In the genomic region with DNA sequence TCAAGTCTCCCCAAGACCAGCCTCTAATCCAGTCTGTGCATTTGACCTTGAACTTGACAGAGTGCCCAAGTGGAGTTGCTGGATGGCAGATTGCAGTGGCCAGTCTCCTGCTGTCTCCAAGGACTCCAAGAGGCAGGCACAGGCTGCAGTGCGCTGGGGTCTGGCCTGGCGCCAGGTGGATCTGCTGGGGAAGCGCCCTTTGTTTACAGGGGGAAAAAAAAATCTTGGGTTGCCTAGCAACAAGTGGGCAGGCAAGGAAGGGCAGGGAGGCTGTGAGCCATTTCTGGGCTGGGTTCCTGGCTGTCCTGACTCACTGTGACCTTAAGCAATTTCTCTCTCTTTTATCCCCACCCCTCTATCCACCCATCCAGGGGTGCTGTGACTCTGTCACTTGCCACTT, we compare ENCODE assay signal across 8 mouse cellular contexts. TPM values are rescaled to one million over a fixed set of nuclear protein-coding genes. Genes with fewer than 3 reads are reported as not detected.
DNase-seq lines count a peak whose midpoint lies in the region; ATAC-seq and TF ChIP-seq lines count a peak whose summit lies in the region.

No protein-coding gene starts in this region.

- no peak overlapping the region for H3K4me2 ChIP-seq in forebrain, embryonic 16.5 days (ENCODE audit: low read length)
- H3K4me2 ChIP-seq in liver, embryonic 15.5 days: no peak overlapping the region
- H3K4me2 ChIP-seq in neural tube, embryonic 13.5 days: no peak overlapping the region

- no peak overlapping the region for H3K27ac ChIP-seq in ES-E14 (ENCODE audit: insufficient read depth, low read depth, low read length, poor library complexity, severe bottlenecking)
- H3K27ac ChIP-seq in forebrain, embryonic 16.5 days (ENCODE audit: low read length): peak overlapping the region; percentile 49; the same call in 1 of the 2 replicates
- peak overlapping the region; percentile 4; the same call in 1 of the 2 replicates for H3K27ac ChIP-seq in liver, embryonic 15.5 days (replicated peaks)
- H3K27ac ChIP-seq in neural tube, embryonic 13.5 days (replicated peaks): peak overlapping the region; percentile 72

- no peak overlapping the region for H3K4me3 ChIP-seq in ES-E14 (ENCODE audit: insufficient read depth in 1 of 2, low read depth in 1 of 2, low read length in 2 of 2, poor library complexity in 1 of 2, severe bottlenecking in 1 of 2)
- H3K4me3 ChIP-seq in forebrain, embryonic 16.5 days (replicated peaks; ENCODE audit: low read length): no peak overlapping the region
- no peak overlapping the region for H3K4me3 ChIP-seq in liver, embryonic 15.5 days (replicated peaks)
- no peak overlapping the region for H3K4me3 ChIP-seq in neural tube, embryonic 13.5 days

- H3K4me1 ChIP-seq in ES-E14 (ENCODE audit: control insufficient read depth in 2 of 2, insufficient read depth in 2 of 2, low read length in 2 of 2, poor library complexity in 1 of 2): peaks cover 0 to 9% of the 10 kb centered on the region in 2 experiments; a peak in 1 of 4 replicates
- peaks cover 32% of the 10 kb centered on the region for H3K4me1 ChIP-seq in forebrain, embryonic 16.5 days (replicated peaks; ENCODE audit: control insufficient read depth, insufficient read depth, low read length)
- H3K4me1 ChIP-seq in liver, embryonic 15.5 days (replicated peaks): peaks cover 52% of the 10 kb centered on the region
- peaks cover 63% of the 10 kb centered on the region for H3K4me1 ChIP-seq in neural tube, embryonic 13.5 days (replicated peaks)

- peak; percentile 32 for ATAC-seq in forebrain, embryonic 16.5 days
- ATAC-seq in liver, embryonic 15.5 days (ENCODE audit: insufficient read depth): peak; percentile 23; the same call in 1 of the 2 replicates
- peak; percentile 38; the same call in 1 of the 2 replicates for ATAC-seq in neural tube, embryonic 13.5 days (ENCODE audit: low read depth)

- no peak overlapping the region for H3K9ac ChIP-seq in ES-E14 (ENCODE audit: insufficient read depth, low read depth, low read length, poor library complexity, severe bottlenecking)
- no peak overlapping the region; the same call in 1 of the 2 replicates for H3K9ac ChIP-seq in forebrain, embryonic 16.5 days (replicated peaks; ENCODE audit: low read depth, low read length)
- no peak overlapping the region for H3K9ac ChIP-seq in liver, embryonic 15.5 days
- H3K9ac ChIP-seq in neural tube, embryonic 13.5 days: 0 out of 2 replicates have a peak overlapping the region, but pooled peaks have one; percentile 8

- DNase-seq in ES-E14 (ENCODE audit: low read depth, low spot score): no peak
- DNase-seq in cerebellum, adult 11-12 months: peak; percentile 71
- DNase-seq in heart, postnatal 14 days: peak; percentile 91 to 94
- DNase-seq in layer of hippocampus, adult 11-12 months (ENCODE audit: low spot score): peak; percentile 80
- peak; percentile 92 for DNase-seq in urinary bladder, postnatal 14 days (ENCODE audit: low spot score)

- H3K27me3 ChIP-seq in forebrain, embryonic 16.5 days (replicated peaks; ENCODE audit: control insufficient read depth, insufficient read depth, low read length): no peaks in the 10 kb centered on the region
- H3K27me3 ChIP-seq in liver, embryonic 15.5 days: no peaks in the 10 kb centered on the region
- H3K27me3 ChIP-seq in neural tube, embryonic 13.5 days: 0 out of 2 replicates have a peak, but pooled peaks cover 3% of the 10 kb centered on the region

- WGBS in forebrain, embryonic 16.5 days: 2% methylated on average over 3 of the region's 3 CpGs
- 36% methylated on average over 3 of the region's 3 CpGs for WGBS in liver, embryonic 15.5 days (ENCODE audit: insufficient replicate concordance)
- 0% methylated on average over 3 of the region's 3 CpGs for WGBS in neural tube, embryonic 13.5 days

- peaks cover 6% of the 10 kb centered on the region; the same call in 1 of the 2 replicates for H3K36me3 ChIP-seq in ES-E14 (ENCODE audit: control insufficient read depth, insufficient read depth, low read length, poor library complexity, severe bottlenecking)
- H3K36me3 ChIP-seq in forebrain, embryonic 16.5 days (ENCODE audit: control insufficient read depth, insufficient read depth): no peaks in the 10 kb centered on the region
- H3K36me3 ChIP-seq in liver, embryonic 15.5 days (replicated peaks): peaks cover 9% of the 10 kb centered on the region; the same call in 1 of the 2 replicates
- no peaks in the 10 kb centered on the region for H3K36me3 ChIP-seq in neural tube, embryonic 13.5 days

- no peaks in the 10 kb centered on the region for H3K9me3 ChIP-seq in ES-E14 (ENCODE audit: control insufficient read depth, insufficient read depth, low read depth, low read length)
- no peaks in the 10 kb centered on the region for H3K9me3 ChIP-seq in forebrain, embryonic 16.5 days (ENCODE audit: control insufficient read depth, low read length)
- H3K9me3 ChIP-seq in liver, embryonic 15.5 days (replicated peaks): no peaks in the 10 kb centered on the region
- H3K9me3 ChIP-seq in neural tube, embryonic 13.5 days: no peaks in the 10 kb centered on the region

- intact Hi-C loops in heart, postnatal 14 days (cut with DNase I): no loop called here

- in situ Hi-C loops in ES-E14 (cut with MboI; ENCODE audit: low sequenced_read_pairs in 2 of 2, unreplicated experiment in 2 of 2): no loop called here

TF ChIP-seq in ES-E14, 5 proteins besides CTCF, POLR2A, EP300 and RAD21:
- peak; percentile 85 for TF ChIP-seq ZNF384 (IDR thresholded peaks at IDR 0.05; ENCODE audit: low read depth, low read length)
- no peak for TF ChIP-seq CHD2 (IDR thresholded peaks at IDR 0.05; ENCODE audit: low read depth, low read length)
- TF ChIP-seq MAFK (IDR thresholded peaks at IDR 0.05; ENCODE audit: insufficient read depth, low read depth, low read length): no peak
- no peak for TF ChIP-seq HCFC1 (IDR thresholded peaks at IDR 0.05; ENCODE audit: borderline replicate concordance, insufficient read depth, low read length)
- no peak for TF ChIP-seq ZC3H11A (IDR thresholded peaks at IDR 0.05; ENCODE audit: borderline replicate concordance, low read depth, low read length)

RNA-seq across cellular contexts. Expression of gene Rfx2, which starts 20.6 kb away (rescaled TPM):
- 15.8 and 22.5 TPM in 2 replicates for total RNA-seq in ES-E14 (2012; rRNA removed)
- polyA plus RNA-seq in forebrain, embryonic 16.5 days (2015; fragmentation: Nextera tagmentation; extraction: Ambion mirVana): 3.7 and 4.2 TPM in 2 replicates
- 1 to 10 TPM; 4.3 to 6.0 TPM for total RNA-seq in heart, postnatal 14 days (2021)
- 11.9 and 14.6 TPM in 2 replicates for polyA plus RNA-seq in liver, embryonic 15.5 days (2015; fragmentation: Nextera tagmentation; extraction: Ambion mirVana)
- 4.6 and 5.2 TPM in 2 replicates for polyA plus RNA-seq in neural tube, embryonic 13.5 days (2015; fragmentation: Nextera tagmentation; extraction: Ambion mirVana)

RNA-seq across cellular contexts. Expression of gene Prr22, which starts 40.2 kb away (rescaled TPM):
- total RNA-seq in ES-E14 (2012; rRNA removed): 1.2 and 1.5 TPM in 2 replicates
- 0.96 and 1.0 TPM in 2 replicates for polyA plus RNA-seq in forebrain, embryonic 16.5 days (2015; fragmentation: Nextera tagmentation; extraction: Ambion mirVana)
- total RNA-seq in heart, postnatal 14 days (2021): under 1 TPM; 0.48 to 0.49 TPM
- 0.23 and 0.60 TPM in 2 replicates for polyA plus RNA-seq in liver, embryonic 15.5 days (2015; fragmentation: Nextera tagmentation; extraction: Ambion mirVana)
- 0.95 and 1.1 TPM in 2 replicates for polyA plus RNA-seq in neural tube, embryonic 13.5 days (2015; fragmentation: Nextera tagmentation; extraction: Ambion mirVana)

RNA-seq across cellular contexts. Expression of gene Dus3l, which starts 45.7 kb away (rescaled TPM):
- 70.2 and 108 TPM in 2 replicates for total RNA-seq in ES-E14 (2012; rRNA removed)
- polyA plus RNA-seq in forebrain, embryonic 16.5 days (2015; fragmentation: Nextera tagmentation; extraction: Ambion mirVana): 73.5 and 90.4 TPM in 2 replicates
- total RNA-seq in heart, postnatal 14 days (2021): 10 to 100 TPM; 19.6 to 21.6 TPM
- 12.5 and 14.4 TPM in 2 replicates for polyA plus RNA-seq in liver, embryonic 15.5 days (2015; fragmentation: Nextera tagmentation; extraction: Ambion mirVana)
- polyA plus RNA-seq in neural tube, embryonic 13.5 days (2015; fragmentation: Nextera tagmentation; extraction: Ambion mirVana): 61.5 and 64.6 TPM in 2 replicates

RNA-seq across cellular contexts. Expression of gene Nrtn, which starts 52.9 kb away (rescaled TPM):
- 8.4 and 17.7 TPM in 2 replicates for total RNA-seq in ES-E14 (2012; rRNA removed)
- polyA plus RNA-seq in forebrain, embryonic 16.5 days (2015; fragmentation: Nextera tagmentation; extraction: Ambion mirVana): 0.73 and 0.84 TPM in 2 replicates
- total RNA-seq in heart, postnatal 14 days (2021): 10 to 100 TPM; 19.7 to 20.0 TPM
- 1.1 and 1.6 TPM in 2 replicates for polyA plus RNA-seq in liver, embryonic 15.5 days (2015; fragmentation: Nextera tagmentation; extraction: Ambion mirVana)
- polyA plus RNA-seq in neural tube, embryonic 13.5 days (2015; fragmentation: Nextera tagmentation; extraction: Ambion mirVana): 1.1 and 1.7 TPM in 2 replicates
